Mouse (Mus musculus) left cerebral cortex, adult 9 months (tissue): ENCODE data around the gene Ephb1.

Source experiments
- DNase-seq, 2 experiments: peaks; one replicate each; pipeline ENCODE4 v3.0.0; 2022; ENCODE audit warnings: low spot score in 2 of 2

Gene Ephb1

DNA sequence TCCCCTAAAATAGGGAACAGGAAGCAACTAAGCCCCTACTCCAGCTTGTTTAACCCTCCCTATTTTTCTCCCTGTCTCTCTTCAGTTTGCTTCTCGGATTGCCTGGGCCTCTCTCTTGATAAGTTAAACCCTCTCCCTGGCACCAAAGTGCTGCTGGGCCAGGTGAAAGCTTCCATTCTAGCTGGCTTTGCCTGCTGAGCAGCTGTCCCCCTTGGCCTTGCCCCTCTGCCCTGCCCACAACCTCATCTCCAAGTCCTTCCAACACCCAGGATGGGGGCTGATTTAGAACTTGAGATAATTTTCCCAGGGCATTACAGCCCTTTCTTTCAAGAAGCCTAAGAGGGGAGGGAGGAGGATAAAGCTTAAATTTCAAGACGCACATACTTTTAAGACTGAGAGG, 174.0 kb downstream of the Ephb1 start:
- no peak for DNase-seq

DNA sequence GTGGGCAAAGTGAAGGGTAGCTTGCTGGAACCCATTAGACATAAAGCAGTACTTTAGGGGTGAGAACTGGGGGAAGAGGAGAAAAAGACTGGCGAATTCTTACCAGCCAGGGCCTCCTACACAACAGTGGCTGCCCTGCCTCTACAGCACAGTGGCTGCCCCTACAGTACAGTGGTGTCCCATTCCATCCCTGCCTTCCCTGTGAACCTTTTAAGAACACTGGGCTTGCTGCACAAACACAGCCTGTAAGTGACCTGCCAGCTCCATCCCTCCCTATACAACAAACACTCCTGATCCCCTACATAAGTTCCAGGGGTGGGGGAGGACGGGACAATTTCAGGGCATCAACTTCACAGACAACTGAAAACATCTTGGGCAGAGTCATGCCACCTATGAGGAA, 174.4 kb downstream of the Ephb1 start:
- no peak for DNase-seq

DNA sequence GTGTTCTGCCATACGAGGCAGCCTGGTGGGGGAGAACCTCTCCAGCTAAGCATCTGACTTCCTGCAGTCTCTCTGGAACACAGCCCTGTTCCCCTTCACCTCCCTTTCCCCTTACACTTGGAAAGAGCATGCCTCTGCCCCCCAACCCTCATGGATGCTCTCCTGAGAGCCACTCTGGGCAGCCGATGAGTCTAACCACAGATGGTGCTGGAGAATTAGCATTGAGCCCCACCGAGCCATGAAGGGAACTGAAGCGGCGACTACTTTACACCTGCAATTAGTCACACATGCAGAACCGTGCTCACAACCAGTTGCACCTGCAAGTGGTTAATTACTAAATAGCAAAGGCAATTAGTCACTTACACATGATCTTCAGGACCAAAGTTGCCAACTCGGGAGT, 184.8 kb downstream of the Ephb1 start:
- no peak for DNase-seq

DNA sequence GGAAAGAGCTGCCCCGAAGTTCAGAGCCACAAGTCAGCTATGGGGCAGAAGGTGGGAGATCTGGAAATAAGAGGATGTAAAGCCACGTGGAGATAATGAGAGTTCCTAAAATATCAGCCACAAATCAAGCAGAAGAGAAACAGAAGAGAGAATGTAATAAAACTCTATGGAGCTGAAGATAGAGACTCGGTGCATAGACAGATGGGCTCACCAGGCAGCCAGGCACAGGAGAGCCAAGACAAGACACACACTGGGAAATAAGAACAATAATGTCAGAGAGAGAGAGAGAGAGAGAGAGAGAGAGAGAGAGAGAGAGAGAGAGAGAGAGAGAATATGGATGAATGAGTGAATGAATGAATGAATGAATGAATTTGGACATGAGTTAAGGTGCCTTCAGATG, 198.6 kb downstream of the Ephb1 start:
- no peak for DNase-seq

DNA sequence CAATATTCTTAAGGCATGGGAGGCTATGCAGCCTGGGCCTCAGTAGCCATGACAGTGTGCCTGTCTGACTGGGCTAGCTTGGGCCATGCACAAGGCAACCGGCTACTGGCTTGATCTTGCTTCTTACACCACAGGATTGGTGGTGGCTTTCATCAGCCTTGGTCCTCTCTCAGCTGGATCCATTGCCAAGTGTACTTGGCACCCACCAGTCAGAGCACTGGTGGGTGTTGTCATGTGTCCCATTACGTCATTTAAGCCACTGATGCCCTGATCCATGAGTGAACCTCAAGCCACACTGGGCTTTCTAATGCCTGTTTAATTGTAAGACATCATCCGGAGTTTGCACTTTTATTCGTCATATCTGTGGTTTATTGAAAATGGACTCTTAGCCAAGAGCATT, 215.3 kb downstream of the Ephb1 start:
- DNase-seq = no peak

DNA sequence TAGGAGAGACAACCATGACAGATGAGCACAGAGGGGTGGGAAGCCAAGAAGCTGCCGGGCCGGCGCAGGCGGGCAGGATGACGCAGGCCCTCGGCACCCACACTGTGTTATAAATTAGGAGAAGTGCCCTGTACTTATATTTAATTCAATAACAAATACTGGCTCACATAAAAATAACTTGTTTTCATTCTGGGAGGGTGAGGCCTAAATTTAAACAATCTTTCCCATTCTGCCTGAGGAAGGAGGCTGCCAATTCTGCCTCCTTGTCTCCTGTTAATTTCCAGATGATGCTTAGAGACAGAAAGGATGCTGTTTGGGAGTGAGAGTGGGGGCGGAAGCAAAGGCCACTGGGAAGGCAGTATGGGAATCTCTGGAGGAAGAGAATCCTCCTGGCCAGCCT, 215.8 kb downstream of the Ephb1 start:
- DNase-seq = peak; percentile 50 to 73

DNA sequence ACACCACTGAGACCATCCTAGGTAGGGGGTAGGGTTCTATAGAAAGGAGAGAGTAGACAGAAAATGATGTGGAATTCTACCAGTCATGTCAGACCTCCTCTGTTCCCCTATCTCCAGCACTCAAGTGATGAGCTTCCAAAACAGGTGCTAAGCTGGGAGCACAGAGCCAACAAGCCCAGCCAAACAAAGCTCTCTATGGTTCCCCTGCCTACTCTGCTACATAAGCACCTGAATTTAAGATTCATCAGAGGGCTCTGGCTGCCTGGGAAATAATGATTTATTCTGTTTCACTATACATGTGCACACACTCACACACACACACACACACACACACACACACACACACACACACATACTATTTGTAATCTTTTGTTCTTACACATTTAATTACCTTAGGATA, 216.3 kb downstream of the Ephb1 start:
- DNase-seq = peak in 1 of 2 experiments; percentile 11

DNA sequence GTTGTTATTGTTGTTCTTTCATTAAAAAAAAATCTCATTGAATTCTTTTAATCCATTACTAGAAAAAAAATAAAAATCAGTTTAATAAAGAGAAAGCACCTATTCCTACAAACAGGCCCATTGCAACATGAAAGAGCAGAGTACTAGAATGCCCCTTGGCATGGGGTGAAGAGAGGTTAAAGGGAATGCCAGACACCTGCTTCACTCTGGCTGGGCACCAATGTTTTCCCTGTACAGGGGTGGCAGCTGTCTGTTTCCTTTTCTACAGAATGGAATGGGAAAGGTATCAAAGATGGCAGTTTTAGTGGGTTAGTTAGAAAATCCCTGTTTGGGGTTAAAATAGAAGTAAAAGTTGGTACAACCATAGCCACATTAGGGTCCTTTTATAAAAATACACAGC, 224.0 kb downstream of the Ephb1 start:
- DNase-seq = no peak

DNA sequence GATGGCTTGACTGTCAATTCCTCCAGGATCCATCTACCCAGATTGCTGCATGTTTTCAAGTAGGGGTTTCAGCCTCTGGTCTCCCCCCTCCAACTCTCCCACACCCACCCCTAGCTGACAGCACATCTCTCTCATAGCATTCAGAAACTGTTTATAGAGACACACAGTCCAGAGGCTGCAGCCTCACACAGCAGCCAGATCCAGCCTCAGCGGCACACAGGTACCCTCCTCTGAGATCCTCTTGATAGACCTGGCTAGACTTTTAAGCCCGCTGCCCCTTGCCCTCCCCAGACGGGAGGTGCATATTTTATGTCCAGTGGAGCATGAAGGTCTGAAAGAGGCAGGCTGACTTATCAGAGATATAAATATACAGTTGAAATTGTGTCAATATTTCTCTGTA, 228.0 kb downstream of the Ephb1 start:
- no peak for DNase-seq

DNA sequence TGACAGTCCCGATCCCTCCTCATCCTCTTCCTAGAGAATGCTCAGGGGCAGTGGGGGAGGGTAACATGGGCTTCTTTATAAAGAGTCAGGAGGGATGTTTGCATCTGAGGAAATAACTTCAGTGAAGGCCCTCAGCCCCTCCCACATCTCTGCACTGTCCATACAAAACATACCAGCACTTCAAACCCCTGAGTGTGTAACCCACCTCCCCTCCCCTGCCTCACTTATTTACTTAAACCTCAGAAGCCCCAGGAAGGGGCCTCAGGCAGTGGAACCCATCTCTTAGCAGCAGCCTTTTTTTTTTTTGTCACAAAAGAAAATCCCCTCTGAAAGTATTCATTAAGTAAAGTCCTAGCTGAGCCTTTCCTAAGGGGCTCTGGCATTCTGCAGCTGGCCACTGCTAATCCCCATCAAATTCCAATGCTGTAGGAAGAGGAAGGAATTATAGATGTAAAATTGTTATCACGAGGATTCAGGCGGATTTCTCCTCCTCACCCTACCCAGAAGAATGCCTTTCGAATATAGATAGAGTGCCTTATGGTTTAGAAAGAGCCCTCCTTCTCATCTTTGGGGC, 231.5 kb downstream of the Ephb1 start:
- DNase-seq = no peak

DNA sequence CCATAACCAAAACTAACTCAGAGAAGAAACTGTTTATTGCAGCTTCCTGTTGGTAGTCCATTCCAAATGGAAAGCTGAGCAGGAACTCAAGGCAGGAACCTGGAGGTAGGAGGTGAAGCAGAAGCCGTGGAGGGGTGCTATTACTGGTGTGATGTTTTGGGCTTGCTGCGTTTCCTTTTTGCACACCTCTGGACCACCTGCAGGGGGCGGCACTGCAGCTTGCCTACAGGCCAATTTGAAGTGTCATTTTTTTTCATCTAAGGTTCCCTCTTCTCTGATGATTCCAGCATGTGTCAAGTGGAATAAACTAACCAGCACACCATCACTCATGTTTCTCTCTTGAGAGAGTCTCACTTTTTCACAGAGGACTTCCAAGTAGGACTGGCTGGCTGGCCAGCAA, 235.1 kb downstream of the Ephb1 start:
- no peak for DNase-seq

DNA sequence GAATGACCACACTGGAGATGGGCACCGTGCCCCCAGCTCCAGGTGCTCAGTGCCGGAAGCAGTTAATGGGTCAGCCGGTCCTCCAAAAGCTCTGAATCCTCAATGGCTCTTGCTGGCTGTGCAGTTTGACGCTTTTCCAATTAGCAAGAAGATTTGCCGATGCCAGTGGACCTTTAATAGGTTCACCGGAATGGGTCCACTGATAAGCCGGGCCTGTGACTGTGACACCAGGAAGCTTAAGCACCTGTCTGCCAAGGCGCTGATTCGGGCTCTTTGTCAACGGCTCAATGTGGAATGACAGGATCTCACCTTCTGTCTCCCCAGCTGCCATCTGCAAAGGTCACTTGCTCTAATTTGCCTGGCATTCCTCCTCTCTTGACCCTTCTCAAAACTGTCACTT, 239.2 kb downstream of the Ephb1 start:
- no peak for DNase-seq

DNA sequence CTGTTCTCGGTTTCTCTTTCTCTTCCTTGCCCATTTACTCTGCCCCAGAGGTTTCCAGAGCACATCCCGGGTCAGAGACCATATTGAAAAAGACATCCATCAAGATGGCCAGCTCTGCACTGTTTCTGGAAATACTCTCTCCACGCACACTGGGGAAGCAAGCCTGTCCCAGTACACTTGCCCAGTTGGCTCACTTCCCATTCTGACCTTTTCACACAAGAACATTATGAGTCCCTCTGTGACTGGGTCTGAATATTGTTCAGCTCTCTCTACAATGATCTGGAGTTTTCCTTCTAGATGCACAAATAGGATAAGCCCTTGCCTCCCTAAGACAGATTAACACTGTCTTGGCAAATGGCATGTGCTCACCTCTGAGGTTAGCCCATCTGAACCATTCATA, 243.0 kb downstream of the Ephb1 start:
- DNase-seq = no peak

DNA sequence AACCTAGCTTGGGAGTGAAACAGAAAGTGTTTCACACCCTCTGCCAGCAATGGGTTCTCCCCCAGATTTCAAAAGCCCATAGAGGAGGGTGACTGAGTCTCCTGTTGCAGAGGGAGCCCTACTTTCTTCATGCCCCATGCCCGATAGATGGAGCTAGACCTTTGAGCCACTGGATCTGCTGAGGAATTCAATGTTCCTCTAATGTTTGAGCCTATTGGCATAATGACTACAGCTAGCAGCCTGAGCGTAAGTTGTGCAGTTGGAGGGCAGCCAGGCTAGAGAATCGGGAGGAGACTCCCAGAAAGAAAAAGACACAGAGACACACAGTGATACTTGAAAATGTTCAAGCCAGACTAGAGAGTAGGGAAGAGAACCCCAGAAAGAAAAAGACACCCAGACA, 246.5 kb downstream of the Ephb1 start:
- peak in 1 of 2 experiments; percentile 21 for DNase-seq

DNA sequence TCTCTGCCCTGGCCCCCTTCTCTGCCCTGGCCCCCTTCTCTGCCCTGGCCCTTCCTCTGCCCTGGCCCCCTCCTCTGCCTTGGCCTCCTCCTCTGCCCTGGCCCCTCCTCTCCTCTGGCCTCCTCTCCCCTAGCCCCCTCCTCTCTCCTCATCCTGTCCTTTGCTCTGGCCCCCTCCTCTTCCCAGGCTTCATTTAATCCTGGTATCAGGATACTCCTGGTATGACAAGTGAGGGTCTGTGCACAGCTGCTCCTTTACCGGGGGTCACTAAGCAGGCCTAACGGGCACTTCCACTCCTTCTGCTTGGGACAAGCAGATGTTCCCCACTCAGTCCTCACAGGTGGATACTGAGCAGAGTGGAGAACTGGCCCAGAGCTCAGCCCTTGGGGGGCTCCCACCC, 247.3 kb downstream of the Ephb1 start:
- no peak for DNase-seq

DNA sequence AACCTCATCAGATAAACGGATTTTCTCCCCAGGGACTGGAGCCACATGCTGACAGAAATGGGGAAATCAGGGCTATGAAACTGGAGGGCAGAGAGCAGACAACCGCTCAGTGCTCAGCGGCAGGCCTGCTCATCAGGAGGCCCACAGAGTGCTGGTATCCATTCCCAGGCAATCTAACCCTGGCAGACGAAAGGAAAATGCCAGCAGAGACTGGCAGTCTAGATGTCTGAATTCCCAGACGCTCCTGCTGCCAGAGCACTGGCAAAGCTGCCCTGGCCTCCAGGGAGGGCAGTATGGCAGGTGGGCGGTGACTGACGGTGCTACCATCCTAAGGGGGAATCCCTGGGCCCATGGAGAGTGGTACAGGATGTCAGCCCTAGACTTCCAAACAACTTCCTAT, 257.7 kb downstream of the Ephb1 start:
- DNase-seq = no peak

DNA sequence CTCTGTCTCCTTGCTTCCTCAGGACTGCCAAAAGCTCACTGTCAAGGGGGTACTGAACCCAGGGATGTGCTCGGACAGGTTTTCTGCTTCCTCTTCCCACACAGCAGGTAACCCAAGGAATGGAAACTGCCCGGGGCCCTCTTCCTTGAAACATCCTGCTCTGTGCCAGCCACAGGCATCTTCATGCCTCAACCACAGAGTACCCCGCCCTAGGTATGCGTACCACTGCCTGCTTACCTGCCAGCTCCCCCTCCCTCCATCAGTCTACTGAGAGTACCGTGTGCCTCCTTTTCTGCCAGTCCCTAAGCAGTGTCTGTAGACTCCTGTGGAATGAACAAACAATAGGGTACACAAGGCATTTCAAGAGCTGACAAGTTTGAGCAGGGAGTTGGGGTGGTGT, 265.9 kb downstream of the Ephb1 start:
- DNase-seq = no peak

DNA sequence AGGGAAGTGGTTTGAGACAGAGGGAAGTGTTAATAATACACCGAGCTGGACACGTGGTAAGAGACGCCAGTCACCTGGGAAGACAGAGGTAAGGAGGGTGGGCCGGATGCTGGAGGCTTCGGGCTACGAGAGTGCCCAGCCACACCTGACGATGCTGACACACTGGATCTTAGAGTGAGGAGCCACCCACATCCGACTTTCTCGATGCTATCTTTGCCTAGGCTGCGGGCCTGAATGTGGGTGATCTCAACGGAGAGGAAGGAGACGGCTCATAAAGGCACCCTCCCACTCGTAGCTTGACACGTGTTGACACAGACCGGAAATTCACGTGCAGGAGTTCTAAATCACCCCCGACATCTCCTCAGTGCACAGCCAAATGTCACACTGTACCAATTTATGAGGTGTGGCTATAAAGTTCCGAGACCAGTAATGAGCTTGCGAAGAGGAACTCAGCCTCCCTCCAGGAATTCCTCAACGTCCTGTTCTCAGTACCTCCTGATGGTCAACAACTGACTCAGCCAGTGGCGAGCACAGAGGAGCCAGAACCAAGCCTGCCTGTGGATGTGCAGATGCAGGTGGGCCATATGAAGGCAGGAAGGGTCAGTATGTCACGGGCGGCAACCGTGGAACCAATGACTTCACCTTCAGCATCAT, 268.3 kb downstream of the Ephb1 start:
- peak in 1 of 2 experiments; percentile 39 for DNase-seq

DNA sequence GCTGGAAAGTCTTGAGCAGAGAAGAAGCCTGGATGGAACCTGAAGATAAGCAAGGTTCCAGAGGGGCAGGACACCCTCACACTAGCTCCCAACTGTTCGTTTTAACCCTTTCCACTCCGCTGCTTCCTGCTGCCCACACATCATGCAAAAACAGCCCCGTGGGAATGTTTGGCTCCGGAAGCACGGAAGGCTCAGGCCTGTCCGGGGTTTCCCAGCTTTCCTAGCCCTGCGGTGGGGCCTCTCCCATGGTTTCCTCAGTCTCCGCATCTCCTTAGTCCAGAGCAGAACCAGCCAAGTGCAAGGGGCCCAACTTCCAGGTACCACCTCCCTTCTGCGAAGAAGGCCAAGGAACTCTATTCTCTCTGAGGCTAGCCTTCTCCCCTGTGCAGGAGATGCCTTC, 269.0 kb downstream of the Ephb1 start:
- no peak for DNase-seq

DNA sequence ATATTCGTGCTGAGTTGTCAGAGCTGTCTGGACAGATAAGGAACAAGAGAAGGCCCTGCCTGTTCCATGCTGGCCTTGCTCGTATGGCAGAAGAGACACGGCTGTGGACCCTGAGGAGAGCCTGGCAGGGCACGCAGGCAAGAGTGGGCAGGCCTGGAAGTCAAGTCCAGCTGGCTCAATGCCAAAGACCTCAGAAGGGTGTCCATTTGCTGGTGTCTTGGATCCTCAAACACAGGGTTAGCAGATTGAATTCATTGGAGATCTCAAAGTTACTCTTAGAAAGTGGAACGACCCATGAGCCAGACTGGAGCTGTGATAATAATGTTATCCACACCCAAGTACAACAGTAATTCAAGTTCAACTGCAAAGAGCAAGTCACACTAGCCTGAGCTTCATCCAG, 273.6 kb downstream of the Ephb1 start:
- DNase-seq = no peak

DNA sequence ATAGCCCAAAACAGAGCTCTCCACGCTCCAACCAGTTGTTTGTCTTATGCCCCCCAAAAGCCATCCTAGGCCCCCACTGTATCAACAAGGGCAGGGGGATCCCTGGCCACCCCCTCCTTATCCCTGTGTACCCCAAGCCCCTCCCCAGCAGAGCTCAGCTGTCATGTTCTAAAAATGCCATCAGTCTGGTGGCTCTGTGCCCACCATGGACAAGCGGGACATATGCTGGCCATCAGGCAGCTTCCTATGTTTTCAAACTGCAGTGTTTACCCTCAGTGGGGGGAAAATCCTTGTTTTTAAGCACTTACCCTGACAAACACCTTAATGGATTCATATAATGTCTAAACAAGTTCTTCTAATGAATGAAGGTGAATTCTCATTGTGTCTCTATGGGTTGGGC, 275.3 kb downstream of the Ephb1 start:
- no peak for DNase-seq

DNA sequence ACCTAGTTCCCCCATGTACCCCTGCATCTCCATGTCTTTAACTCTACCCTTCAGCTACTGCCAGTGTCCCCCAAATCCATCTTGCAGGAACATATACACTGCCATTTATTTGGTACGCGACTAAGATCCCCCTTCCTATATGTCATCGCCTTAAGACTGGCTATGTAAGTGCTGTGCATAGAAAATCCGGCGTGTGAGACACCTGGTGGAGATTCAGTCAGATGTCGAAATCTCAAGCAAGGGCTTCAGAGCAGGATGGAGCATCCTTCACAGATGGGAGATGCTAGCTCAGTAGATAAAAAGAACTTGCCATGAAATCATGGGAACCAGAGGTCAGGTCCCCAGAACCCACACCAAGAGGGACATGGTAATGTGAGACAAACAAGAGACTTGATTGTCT, 276.3 kb downstream of the Ephb1 start:
- peak in 1 of 2 experiments; percentile 16 for DNase-seq

DNA sequence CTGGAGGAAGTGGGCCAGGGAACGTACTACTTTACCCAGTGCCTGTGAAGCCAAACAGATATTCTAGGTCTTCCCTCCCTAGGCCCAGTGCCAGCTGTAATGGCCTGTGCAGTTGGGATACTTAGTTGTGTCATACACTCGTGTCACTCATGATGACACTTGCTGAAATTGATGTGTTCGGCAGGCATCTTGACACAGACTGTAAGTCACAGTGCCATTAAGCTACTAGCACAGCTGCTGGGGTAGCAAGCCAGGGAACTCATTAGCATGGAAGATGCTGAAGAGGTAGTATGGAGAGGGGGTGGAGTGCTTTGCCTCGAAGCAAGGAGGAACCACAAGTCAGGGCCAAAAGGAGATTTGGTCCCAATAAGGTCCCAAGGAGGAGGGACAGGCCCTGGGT, 279.0 kb downstream of the Ephb1 start:
- DNase-seq = no peak

DNA sequence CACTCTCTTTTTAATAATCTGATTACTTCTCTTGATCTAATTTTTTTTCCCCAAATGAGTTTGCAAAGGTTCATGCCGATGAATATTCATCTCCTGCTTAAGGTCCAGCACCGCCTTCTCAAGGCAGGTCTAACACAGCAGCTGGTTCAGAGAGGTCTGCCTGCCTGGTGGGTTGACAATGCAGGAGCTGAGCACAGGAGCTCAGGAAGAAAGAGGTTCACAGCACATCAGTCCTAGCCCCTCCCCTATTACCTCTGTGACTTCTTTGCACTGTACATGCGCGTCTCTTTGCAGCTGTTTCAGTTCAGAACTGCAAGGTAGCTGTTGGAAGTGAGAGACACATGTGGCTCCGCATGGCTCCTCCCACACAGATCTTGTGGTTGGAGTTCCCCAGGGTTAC, 281.1 kb downstream of the Ephb1 start:
- no peak for DNase-seq
